Mouse (Mus musculus) hindbrain, embryonic 11.5 days (tissue): ENCODE data around the gene Sema3d. TPM values are rescaled to one million over a fixed set of nuclear protein-coding genes. Genes with fewer than 3 reads are reported as not detected.
A peak's percentile ranks its signal among the peaks of the same experiment; 100 is the strongest.

Experiments
- ATAC-seq: fragments of 200-750 bp; cut with Nextera tagmentation; 2 replicates; pipeline ENCODE4 v1.8.0; 2017; ENCODE audit warnings: mild to moderate bottlenecking, moderate TSS enrichment, moderate library complexity; ENCODE audit not compliant: low FRiP score
- DNase-seq: peaks from one replicate; pipeline ENCODE4 v3.0.0-alpha.2; 2015; ENCODE audit warnings: low spot score
- H3K27ac ChIP-seq: fragments of 300-500 bp; sonication (generic); 2 replicates; pipeline ENCODE4 v1.5.1; 2014; ENCODE audit warnings: mild to moderate bottlenecking, low read depth, low read length
- H3K27me3 ChIP-seq: fragments of 300-500 bp; sonication (generic); 2 replicates; pipeline ENCODE4 v1.6.1; 2014; ENCODE audit warnings: mild to moderate bottlenecking, low read length, moderate library complexity, mixed read lengths; ENCODE audit not compliant: control insufficient read depth, insufficient read depth
- H3K36me3 ChIP-seq: fragments of 300-500 bp; sonication (generic); 2 replicates; pipeline ENCODE4 v1.6.1; 2014; ENCODE audit warnings: mild to moderate bottlenecking, low read length, moderate library complexity, mixed read lengths; ENCODE audit not compliant: control insufficient read depth, insufficient read depth
- H3K4me1 ChIP-seq: fragments of 300-500 bp; sonication (generic); replicated peaks from 2 replicates; pipeline ENCODE4 v1.6.1; 2014; ENCODE audit warnings: low read length, mixed read lengths; ENCODE audit not compliant: control insufficient read depth, insufficient read depth
- H3K4me2 ChIP-seq: fragments of 300-500 bp; sonication (generic); replicated peaks from 2 replicates; pipeline ENCODE4 v1.6.1; 2014; ENCODE audit warnings: mild to moderate bottlenecking, low read depth, low read length
- H3K4me3 ChIP-seq: fragments of 300-500 bp; sonication (generic); 2 replicates; pipeline ENCODE4 v1.5.1; 2014; ENCODE audit warnings: low read depth, low read length
- H3K9ac ChIP-seq: fragments of 300-500 bp; sonication (generic); 2 replicates; pipeline ENCODE4 v1.6.1; 2014; ENCODE audit warnings: low read depth, low read length
- H3K9me3 ChIP-seq: fragments of 300-500 bp; sonication (generic); 2 replicates; pipeline ENCODE4 v1.6.1; 2016; ENCODE audit warnings: low read length; ENCODE audit not compliant: control insufficient read depth
- WGBS: fragments of 180-500 bp; shearing (Covaris S2); extraction: QIAGEN DNeasy Blood & Tissue Kit; methylation state at CpG from one replicate; pipeline ENCODE4 v1.1.7; 2014; 5-methylcytosine and 5-hydroxymethylcytosine counted together
- polyA plus RNA-seq: library from polyadenylated mRNA; unstranded; fragments of >200 nt; fragmentation: Nextera tagmentation; extraction: Ambion mirVana; gene quantifications from 2 replicates; pipeline ENCODE4 v1.2.1, GENCODE M21; 2014

The Sema3d gene
- polyA plus RNA-seq, 1 experiment from 2014 or later = 5.5 TPM

DNA sequence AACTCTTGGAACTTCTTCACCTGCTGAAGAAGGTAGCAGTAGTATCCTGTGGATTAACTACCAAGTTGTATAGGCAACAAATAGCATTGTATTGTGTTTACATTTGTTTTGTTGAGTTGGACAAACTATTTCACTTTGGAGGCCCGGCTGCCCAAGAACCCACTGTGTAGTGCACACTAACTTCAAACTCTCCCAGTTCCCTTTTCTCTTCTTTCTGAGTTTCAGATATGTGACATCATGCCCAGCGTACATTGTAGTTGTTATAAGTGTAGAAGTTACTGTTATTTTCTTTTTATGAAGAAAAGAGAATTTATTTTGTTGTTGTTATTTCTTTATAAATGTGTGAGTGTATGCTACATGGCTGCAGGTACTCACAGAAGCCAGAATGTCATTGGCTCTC lies 145.4 kb downstream of the Sema3d start:
- H3K9ac ChIP-seq = no peak overlapping the region
- 85% methylated on average over 2 of the region's 2 CpGs for WGBS

DNA sequence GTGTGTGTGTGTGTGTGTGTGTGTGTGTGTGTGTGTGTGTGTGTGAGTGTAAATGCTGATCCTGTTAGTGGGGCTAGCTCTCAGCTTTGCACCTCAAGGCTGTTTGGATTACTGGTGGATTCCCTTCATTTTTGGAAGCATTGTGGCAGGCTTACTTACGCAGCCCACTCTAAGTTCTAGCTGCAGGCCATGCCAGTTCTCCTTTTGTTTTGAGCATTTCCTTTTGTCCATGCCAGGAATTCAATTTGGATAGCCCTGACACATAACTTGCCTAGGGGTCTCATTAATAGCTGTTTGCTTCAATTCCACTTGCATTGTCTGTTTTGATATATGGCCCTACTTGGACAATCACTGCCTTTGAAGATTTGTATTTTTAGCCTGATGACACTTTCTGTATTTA lies 146.6 kb downstream of the Sema3d start:
- no peak overlapping the region for H3K4me2 ChIP-seq
- H3K9ac ChIP-seq = no peak overlapping the region
- H3K9me3 ChIP-seq = no peaks in the 10 kb centered on the region
- no peak overlapping the region for H3K4me3 ChIP-seq
- H3K27ac ChIP-seq = no peak overlapping the region
- H3K36me3 ChIP-seq = no peaks in the 10 kb centered on the region
- no peaks in the 10 kb centered on the region for H3K4me1 ChIP-seq
- 29% methylated on average over 1 of the region's 1 CpGs for WGBS
- DNase-seq (no peak), ATAC-seq (peak; percentile 62)
- no peaks in the 10 kb centered on the region for H3K27me3 ChIP-seq

More for the DNA sequence above, 145.4 kb downstream of the Sema3d start:
- ATAC-seq (no peak), DNase-seq (no peak)
- no peaks in the 10 kb centered on the region for H3K27me3 ChIP-seq
- no peaks in the 10 kb centered on the region for H3K9me3 ChIP-seq
- no peak overlapping the region for H3K27ac ChIP-seq
- no peaks in the 10 kb centered on the region for H3K36me3 ChIP-seq
- no peaks in the 10 kb centered on the region for H3K4me1 ChIP-seq
- H3K4me2 ChIP-seq = no peak overlapping the region
- H3K4me3 ChIP-seq = no peak overlapping the region

DNA sequence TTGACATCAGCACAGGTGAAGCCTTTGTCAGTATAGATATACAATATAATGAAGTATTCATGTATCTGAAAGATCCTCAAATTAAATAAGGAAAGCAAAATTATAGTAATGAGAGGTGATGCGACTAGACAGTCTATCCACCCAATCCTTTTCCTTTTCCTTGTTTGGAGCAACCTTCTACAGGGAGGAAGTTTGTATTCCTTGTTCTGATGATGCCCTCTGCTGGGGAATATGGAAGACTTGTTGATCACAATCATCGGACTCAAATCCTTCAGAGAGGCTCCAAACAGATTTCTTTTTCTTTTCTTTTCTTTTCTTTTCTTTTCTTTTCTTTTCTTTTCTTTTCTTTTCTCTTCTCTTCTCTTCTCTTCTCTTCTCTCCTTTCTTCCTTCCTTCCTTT lies 158.1 kb downstream of the Sema3d start:
- H3K9ac ChIP-seq = no peak overlapping the region
- H3K27ac ChIP-seq = no peak overlapping the region
- peak; percentile 45 for DNase-seq
- WGBS = 50% methylated on average over 2 of the region's 2 CpGs
- no peaks in the 10 kb centered on the region for H3K27me3 ChIP-seq
- H3K9me3 ChIP-seq = no peaks in the 10 kb centered on the region
- no peak for ATAC-seq
- no peaks in the 10 kb centered on the region for H3K4me1 ChIP-seq
- no peak overlapping the region for H3K4me2 ChIP-seq
- no peak overlapping the region for H3K4me3 ChIP-seq
- H3K36me3 ChIP-seq = no peaks in the 10 kb centered on the region

DNA sequence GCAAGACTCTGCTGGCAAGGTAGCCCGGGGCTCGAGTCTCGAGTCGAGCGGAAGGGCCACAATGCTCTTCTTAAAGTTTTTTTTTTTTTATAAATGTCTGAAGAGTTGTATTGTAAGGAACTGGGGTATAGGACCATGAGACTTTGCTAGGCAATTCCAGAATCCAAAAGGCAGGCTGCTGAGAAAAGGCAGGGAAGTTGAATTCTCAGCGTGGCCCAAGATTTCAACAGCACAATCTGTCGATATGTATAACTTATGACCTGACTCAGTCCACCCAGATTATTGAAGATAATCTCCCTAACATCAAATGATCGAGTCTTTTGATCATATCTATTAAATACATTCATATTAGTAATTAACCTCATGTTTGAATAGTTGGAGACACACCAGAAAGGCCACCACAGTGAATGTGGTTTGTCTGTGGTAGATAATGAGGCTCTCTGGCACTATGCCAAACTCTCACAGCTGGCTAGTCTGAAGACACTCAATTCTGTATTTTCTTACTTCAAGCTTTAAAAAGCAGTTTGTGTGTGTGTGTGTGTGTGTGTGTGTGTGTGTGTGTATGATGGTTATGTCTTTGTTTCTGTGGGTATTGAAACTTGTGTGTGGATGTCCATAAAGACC lies 166.0 kb downstream of the Sema3d start:
- DNase-seq (no peak), ATAC-seq (no peak)
- no peaks in the 10 kb centered on the region for H3K4me1 ChIP-seq
- WGBS = 96% methylated on average over 8 of the region's 8 CpGs
- no peak overlapping the region for H3K9ac ChIP-seq
- H3K27me3 ChIP-seq = no peaks in the 10 kb centered on the region
- H3K36me3 ChIP-seq = no peaks in the 10 kb centered on the region
- no peak overlapping the region for H3K4me3 ChIP-seq
- H3K4me2 ChIP-seq = no peak overlapping the region
- H3K27ac ChIP-seq = no peak overlapping the region
- no peaks in the 10 kb centered on the region for H3K9me3 ChIP-seq

DNA sequence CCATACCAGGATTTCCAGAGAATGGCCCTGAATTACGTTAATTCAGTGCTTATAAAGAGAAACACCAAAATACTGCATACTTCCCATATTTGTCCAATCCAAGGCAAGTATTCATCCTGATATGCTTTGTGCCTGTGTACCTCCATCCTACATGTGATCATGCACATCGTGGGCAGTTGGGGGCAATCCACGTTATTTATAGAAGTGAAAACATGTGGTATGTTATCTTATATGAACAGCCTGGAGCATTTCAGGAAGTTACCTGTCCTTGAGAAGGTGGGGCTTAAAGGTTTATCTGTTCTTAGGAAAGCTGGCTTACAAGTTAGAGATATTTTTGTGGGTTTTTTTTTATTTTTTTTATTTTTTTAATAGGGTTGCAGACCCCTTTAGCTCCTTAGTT lies 172.2 kb downstream of the Sema3d start:
- Histone ChIP-seq H3K27me3 (no peaks in the 10 kb centered on the region), H3K9me3 (no peaks in the 10 kb centered on the region), H3K4me3 (no peak overlapping the region), H3K4me2 (no peak overlapping the region), H3K27ac (no peak overlapping the region), H3K36me3 (no peaks in the 10 kb centered on the region), H3K9ac (no peak overlapping the region), H3K4me1 (no peaks in the 10 kb centered on the region)
- 92% methylated on average over 3 of the region's 3 CpGs for WGBS
- no peak for ATAC-seq
- DNase-seq = no peak

DNA sequence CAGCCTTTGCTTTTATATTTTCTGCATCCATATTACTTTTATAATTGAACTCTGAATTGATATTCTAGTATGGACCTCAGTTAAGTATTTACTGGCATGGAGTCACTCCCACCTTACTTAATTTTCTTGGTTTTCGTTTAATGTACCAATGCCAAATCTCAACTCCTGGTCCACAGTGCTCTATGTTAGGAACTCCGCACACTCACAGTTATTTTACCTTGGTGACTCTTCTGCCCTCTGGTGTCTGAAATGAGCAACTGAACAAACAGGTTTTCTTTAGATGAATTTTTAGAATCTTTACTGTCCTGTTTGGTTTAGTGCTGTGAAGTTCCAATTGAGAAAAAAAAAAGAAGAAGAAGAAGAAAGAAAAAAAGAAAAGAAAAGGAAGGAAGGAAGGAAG lies 174.7 kb downstream of the Sema3d start:
- WGBS = 58% methylated on average over 2 of the region's 2 CpGs
- H3K36me3 ChIP-seq = no peaks in the 10 kb centered on the region
- no peak overlapping the region for H3K4me2 ChIP-seq
- H3K9me3 ChIP-seq = no peaks in the 10 kb centered on the region
- H3K27me3 ChIP-seq = no peaks in the 10 kb centered on the region
- 0 out of 2 replicates have a peak, but pooled peaks have one; percentile 33 for ATAC-seq
- no peaks in the 10 kb centered on the region for H3K4me1 ChIP-seq
- DNase-seq = peak; percentile 48
- no peak overlapping the region for H3K9ac ChIP-seq
- no peak overlapping the region for H3K27ac ChIP-seq
- no peak overlapping the region for H3K4me3 ChIP-seq

DNA sequence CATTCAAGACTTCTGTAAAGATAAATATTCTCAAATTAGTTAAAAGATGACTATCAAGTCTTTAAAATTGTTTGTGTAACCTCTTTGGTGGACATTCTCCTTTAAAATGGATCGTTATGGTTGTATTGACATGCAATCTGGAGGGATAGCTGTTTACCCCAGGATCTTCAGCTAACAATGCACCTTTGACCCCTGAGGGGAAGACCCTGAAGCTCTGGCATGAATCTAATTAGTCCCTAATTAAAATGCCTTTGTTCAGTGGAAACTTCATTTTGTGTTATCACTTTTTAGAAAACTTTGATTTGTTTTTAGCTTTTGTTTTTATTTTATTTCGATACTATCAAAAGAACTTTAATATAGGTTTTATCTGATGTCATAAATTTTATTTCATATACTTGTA lies 178.6 kb downstream of the Sema3d start:
- 16% methylated on average over 2 of the region's 2 CpGs for WGBS
- H3K4me2 ChIP-seq = no peak overlapping the region
- no peak for DNase-seq

DNA sequence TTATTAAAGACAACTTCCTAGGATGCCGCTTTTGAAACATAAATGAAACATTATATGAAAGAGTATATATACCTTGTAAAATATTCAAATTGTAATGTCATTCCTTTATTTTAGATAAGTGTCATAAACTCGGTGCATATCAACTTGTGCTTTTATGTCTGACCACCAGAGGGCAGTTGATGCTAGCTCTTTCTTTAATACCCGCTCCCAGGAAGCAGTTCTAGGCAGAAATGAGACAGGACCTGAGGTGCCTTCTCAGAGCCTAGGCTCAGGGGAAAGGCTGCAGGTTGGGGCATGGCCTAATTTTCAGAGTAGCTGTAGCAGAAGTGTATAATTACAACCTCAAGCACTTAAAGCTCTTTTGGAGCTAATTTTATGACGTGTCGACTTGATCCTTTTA lies 179.0 kb downstream of the Sema3d start:
- peak; percentile 77 for DNase-seq
- H3K36me3 ChIP-seq = no peaks in the 10 kb centered on the region
- 40% methylated on average over 5 of the region's 5 CpGs for WGBS

More for the DNA sequence above, 178.6 kb downstream of the Sema3d start:
- Histone ChIP-seq H3K36me3 (no peaks in the 10 kb centered on the region), H3K27ac (no peak overlapping the region), H3K27me3 (no peaks in the 10 kb centered on the region), H3K4me3 (no peak overlapping the region), H3K4me1 (no peaks in the 10 kb centered on the region), H3K9ac (no peak overlapping the region), H3K9me3 (no peaks in the 10 kb centered on the region)
- ATAC-seq = no peak

DNA sequence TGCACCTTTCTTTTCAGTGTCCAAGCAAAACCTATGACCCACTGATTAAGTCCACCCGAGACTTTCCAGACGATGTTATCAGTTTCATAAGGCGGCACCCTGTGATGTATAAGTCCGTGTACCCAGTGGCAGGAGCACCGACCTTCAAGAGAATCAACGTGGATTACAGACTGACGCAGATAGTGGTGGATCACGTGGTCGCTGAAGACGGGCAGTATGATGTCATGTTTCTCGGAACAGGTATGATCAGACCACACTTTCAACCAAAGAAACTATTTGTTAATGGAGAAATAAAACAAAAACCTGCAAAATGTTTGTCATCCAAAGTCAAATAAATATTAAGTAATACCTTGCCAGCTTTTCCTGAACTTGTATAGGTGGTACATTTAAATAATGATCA lies 179.9 kb downstream of the Sema3d start:
- ATAC-seq (no peak), DNase-seq (no peak)
- H3K4me1 ChIP-seq = no peaks in the 10 kb centered on the region
- no peaks in the 10 kb centered on the region for H3K27me3 ChIP-seq
- no peaks in the 10 kb centered on the region for H3K36me3 ChIP-seq
- no peaks in the 10 kb centered on the region for H3K9me3 ChIP-seq
- H3K4me3 ChIP-seq = no peak overlapping the region
- H3K27ac ChIP-seq = no peak overlapping the region
- H3K4me2 ChIP-seq = no peak overlapping the region
- H3K9ac ChIP-seq = no peak overlapping the region
- WGBS = 87% methylated on average over 11 of the region's 11 CpGs

More for the DNA sequence above, 179.0 kb downstream of the Sema3d start:
- H3K4me3 ChIP-seq = no peak overlapping the region
- H3K27ac ChIP-seq = no peak overlapping the region
- no peak overlapping the region for H3K9ac ChIP-seq
- no peaks in the 10 kb centered on the region for H3K9me3 ChIP-seq
- no peak overlapping the region for H3K4me2 ChIP-seq
- no peaks in the 10 kb centered on the region for H3K27me3 ChIP-seq
- no peaks in the 10 kb centered on the region for H3K4me1 ChIP-seq
- peak; percentile 68 for ATAC-seq
